Mouse (Mus musculus) activated CD4-positive, CD25-positive, alpha-beta regulatory T cell, adult 4 months (primary cell): ENCODE measurements at regions not wholly inside any gene's neighbourhood (a gene's known extent, or its start where the extent isn't known, plus 50 kb on each side); places are given as distances from the start of the nearest gene placed in this dataset.

ENCODE experiments used
- ATAC-seq: one replicate; pipeline ENCODE4 v1.8.0; 2017

GRCm38 (mm10) chr5:64463570-64463969 lies 307.5 kb downstream of the Tbc1d1 start:
- ATAC-seq = no peak

DNA sequence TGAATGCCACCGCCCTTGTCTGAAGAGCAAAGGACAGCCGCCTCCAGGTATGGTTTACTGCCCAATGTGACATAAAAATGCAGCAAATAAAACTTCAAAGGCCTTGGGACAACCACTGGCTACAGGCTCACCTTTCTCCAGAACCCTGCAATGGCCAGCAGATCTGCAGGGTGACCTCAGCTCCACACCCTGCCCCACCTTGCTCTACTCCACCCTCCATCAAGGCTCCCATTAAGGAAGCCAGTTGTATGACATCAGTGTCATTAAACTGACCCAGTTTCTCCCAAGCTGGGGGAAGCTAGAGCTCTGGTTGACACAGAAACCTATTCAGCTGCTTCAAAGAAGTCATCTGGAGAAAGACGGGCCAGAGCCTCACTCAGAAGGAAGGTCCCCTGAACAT lies 310.2 kb downstream of the Tbc1d1 start:
- ATAC-seq = no peak

DNA sequence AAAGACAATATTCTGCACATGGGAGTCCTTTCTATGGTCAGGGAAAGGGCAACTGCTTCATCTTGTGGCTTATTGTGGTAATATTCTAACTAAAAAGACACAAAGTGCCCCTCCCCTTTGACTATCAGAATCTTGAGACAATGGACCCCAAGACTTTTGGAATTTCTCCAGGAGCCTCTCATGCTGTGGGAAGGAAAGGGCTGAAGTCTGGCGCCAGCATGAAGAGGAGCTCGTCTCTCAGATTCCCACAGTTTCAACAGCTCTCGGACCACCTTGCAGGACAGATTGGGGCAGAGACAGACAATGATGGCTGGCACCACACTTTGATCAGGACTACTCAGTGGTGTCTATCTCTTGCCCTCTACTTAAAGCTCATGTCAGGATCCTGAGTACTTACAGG lies 311.8 kb downstream of the Tbc1d1 start:
- ATAC-seq = no peak

DNA sequence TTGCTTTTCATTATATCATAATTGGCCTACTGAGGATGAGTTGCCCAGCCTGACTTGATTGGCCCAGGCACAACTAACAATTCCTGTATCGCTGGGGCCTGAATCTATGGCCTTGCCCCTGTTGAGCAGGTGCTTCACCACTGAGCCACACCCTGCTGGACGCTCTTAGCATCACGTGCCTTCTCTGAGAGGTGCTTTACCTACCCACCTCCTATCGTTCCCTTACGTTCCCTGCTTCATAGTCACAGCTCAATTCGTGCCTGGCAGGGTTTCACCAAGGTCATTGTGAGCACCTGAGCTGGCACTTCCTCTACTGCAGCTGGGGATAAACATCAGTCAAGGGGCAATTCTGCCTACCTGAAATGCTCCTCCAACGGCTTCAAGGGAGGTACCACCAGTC lies 312.2 kb downstream of the Tbc1d1 start:
- no peak for ATAC-seq

DNA sequence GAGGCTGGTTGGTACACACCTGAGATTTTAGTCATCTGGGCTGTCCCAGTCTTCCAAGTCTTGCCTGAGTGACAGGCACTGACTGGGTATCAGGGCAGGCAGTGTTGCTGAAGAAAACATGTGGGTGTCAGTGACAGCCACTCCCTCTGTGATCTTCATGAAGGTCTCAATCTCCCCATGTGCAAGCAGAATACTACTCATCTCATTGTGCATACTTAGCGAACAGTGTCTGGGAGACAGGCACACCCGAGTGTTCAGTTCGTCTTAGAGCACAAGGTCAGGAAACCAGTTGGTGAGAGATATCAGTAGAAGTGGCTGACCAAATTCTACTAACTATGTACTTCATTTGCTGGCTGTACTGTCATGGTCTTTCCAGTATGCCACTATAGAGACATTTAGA lies 315.9 kb downstream of the Tbc1d1 start:
- peak; percentile 26 for ATAC-seq

GRCm38 (mm10) chr5:64472415-64472814 lies 316.3 kb downstream of the Tbc1d1 start:
- peak; percentile 76 for ATAC-seq

DNA sequence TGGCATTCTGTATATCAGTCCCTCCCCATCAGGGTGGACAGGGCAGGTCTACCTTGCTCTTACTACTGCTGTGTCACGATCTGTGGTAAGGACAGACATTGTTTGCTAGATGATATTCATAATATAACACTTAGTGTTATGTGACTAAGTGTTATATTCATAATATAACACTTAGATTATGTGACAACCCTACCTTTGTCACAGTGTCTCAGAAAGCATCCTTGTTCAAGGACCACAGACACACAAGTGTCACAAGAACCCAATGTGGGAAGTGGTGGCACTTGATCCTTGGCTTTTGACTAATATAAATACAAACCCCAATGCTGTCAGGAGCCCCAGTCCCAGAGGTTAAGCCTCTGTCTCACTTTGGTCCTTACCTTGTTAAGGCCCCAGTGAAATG lies 318.8 kb downstream of the Tbc1d1 start:
- ATAC-seq = no peak

- ATAC-seq = no peak
Measured at GRCm38 (mm10) chr5:64475736-64476519, 319.8 kb downstream of the Tbc1d1 start.

DNA sequence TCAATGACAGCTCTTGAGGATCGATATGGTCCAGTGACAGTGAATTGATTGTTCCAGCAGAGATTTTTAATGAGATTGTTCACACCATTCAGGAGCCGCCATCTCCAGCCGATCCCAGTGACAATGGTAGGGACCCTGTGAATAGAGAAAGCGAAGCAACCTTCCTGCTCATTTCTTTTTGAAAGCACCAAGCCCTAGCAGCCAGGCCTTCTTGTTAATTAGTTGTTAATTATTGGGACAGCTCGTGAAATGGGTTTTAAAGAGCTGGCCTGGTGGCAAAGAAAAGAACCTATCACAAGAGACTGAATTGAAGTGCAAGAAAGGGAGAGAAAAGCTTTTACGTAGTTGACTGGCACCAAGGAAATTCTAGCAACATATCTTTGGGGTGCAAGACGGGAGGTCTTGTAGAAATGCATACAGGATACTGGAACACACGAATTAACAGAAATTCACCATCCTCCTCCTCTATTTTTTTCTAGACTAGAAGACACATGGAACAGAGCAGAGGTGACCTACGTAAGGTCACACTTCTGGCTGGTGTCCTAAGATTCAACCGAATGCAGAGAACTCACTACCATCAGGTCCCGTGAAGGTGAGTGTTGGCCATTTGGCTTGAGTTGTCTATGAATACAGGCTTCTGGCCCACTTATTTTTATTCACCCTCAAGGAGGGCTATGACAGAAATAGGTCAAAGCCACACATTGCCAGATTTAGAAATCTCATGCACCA lies 320.7 kb downstream of the Tbc1d1 start:
- no peak for ATAC-seq

DNA sequence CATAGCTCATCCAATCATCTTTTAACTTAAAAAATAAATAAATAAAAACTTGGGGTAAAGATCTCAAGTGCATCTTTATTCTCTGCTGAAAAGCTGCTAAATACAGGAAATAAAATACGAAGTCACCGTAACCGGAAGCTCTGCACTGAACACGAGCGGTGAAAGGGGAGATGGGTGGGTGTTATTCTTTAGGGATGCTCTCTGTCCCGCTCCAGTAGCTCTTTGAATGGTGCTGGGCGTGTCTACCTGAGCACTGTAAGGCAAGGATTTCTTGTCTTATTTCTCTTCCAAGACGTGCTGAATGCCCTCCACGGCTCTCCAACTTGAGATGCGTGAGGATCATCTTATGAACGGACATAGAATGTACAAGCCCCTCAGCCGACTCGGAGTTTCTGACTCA lies 322.0 kb downstream of the Tbc1d1 start:
- ATAC-seq = peak; percentile 42

DNA sequence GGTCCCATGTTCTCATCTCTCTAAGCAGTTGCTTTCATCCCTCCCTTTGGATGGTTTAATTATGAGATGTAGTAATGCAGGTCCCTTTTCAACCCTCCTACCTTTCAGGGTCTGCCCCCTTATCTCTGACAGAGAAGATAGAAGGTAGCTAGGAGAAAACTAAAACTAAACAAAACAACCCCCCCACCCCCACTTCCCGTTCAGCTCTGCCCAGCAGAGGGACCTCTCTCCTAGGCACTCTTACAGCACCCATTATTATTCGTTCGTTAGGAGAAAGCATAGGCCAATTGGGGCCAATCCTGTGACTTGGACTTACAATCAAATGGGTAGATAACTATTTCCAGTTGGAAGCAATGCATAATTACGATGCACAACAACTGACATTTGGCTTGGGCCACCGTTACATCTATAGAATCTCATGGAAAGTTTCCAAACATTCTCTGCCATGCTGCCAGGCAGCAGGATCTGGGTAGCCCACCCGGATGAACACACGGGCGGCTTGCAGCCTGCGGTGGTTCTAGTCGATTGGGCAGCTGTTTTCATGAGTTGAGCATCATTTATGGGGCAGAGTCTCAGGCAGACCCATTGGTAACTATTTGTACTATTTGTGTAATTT lies 322.6 kb downstream of the Tbc1d1 start:
- peak; percentile 53 for ATAC-seq

DNA sequence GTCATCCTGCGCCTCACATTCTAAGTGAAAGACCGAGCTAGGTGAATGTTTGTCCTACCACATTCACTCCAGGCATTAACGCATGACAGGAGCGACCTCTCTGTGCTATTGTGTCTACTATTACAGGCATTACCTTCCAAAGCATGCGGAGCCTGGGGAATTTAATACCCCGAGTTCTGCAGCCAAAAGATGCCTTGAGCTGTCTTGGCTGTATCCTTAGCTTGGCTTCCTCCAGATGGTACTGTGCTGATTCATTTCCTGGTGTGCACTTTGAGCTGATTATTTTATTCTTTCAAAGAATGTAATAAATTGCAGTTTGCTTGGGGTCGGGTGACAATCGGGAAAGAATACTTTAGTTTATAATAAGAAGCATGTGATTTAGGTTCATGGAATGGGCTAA lies 323.2 kb downstream of the Tbc1d1 start:
- no peak for ATAC-seq

GRCm38 (mm10) chr5:64485043-64485442 lies 318.1 kb upstream of the Klf3 start:
- no peak for ATAC-seq

GRCm38 (mm10) chr5:64485856-64486255 lies 317.3 kb upstream of the Klf3 start:
- ATAC-seq = no peak

- no peak for ATAC-seq
Measured at GRCm38 (mm10) chr5:64486761-64487160, 316.4 kb upstream of the Klf3 start.

- ATAC-seq = peak; percentile 87
Measured at GRCm38 (mm10) chr5:64487698-64488398, 315.3 kb upstream of the Klf3 start.

GRCm38 (mm10) chr5:64489656-64490444 lies 313.3 kb upstream of the Klf3 start:
- ATAC-seq = no peak

DNA sequence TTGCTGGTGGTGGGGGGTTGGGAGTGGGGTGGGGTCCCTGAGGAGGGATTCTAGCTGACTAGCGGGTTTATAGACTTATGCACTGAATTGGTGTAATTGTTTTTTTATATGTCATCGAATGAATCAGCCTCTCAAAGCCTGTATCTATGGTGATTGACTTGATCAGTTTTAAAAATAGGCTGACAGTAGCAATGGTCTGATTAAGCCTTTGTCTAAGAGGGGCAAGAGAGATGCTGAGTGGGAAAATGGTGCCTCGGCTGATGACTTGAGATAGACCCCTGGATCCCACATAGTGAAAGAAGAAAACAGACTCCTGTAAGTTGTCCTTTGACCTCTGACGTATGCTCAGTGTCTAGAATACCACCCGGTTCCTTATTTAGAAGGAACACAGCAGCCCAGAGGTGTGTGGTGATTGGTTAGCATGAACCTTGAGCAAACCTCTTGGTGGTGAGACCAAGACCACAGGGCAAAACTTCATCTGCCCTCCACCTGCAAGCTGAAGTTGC lies 312.7 kb upstream of the Klf3 start:
- no peak for ATAC-seq

DNA sequence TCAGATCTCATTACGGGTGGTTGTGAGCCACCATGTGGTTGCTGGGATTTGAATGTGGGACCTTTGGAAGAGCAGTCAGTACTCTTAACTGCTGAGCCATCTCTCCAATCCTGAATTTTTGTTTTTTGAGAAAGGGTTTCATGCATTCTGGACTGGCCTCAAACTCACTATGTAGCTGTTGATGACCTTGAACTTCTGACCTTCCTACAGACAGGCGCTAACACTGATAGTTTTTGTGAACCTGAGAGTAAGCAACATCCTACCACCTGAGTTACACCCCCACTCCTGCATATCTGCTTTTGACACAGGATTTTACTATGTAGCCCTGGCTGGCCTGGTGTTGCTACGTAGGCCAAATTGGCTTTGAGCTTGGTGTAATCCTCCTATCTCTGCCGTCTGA lies 308.8 kb upstream of the Klf3 start:
- ATAC-seq = no peak

DNA sequence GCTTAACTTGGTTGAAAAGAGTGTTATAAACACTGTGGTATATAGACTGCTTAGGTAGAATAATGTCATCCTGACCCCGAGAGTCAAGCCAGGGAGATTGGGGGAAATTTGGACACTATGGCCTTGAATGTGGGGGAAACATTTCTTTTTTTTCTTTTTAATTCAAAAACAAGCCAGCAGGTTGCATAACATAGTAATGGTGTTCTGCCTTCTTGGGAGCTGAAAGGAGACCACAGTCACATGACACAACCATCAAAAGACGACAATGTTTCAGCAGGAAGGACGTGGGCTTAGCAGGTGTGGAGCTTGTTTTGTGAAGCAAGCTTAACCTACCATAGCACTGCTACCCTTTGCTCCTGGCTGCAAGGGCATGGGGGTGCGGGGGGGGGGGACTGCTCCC lies 306.3 kb upstream of the Klf3 start:
- peak; percentile 74 for ATAC-seq

DNA sequence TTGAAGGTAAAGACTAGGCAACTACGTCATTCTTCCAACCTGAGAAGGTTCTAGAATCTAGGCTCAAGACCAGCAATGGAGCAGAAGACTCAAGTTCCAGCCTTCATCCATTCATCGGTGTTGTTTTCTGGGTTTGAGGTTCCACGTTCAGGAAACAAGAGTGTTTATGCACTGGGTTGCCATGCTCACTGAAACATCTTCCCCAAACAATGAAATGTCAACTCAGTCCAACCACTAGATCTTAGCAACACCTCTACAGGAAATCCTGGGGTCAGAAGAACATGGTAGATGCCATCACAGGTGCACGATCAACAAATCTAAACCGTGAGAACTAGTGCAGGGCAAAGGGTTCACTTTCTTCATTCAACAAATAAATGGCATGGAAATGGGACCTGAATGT lies 304.8 kb upstream of the Klf3 start:
- ATAC-seq = peak; percentile 87

- no peak for ATAC-seq
Measured at GRCm38 (mm10) chr5:64499131-64499530, 304.1 kb upstream of the Klf3 start.
